Mouse (Mus musculus): Measurements from ENCODE around the gene Dtd1. TPM values are rescaled to one million over a fixed set of nuclear protein-coding genes. Genes with fewer than 3 reads are reported as not detected.

The Dtd1 gene
- total RNA-seq, 2 experiments from 2014 or later, result 17.4 to 18.1 TPM

GRCm38 (mm10) chr2:144764116-144764788 lies 164.6 kb downstream of the Dtd1 start:
- no peak for DNase-seq (ENCODE audit: low spot score in 2 of 2)

- DNase-seq (ENCODE audit: low spot score in 2 of 2), result no peak
Measured at GRCm38 (mm10) chr2:144765219-144765618, 165.5 kb downstream of the Dtd1 start.

- no peak for DNase-seq (ENCODE audit: low spot score in 2 of 2)
Measured at GRCm38 (mm10) chr2:144768375-144769117, 168.8 kb downstream of the Dtd1 start.

GRCm38 (mm10) chr2:144769118-144769496 lies 169.4 kb downstream of the Dtd1 start:
- DNase-seq (ENCODE audit: low spot score in 2 of 2), result no peak

- DNase-seq (ENCODE audit: low spot score in 2 of 2), result no peak
Measured at GRCm38 (mm10) chr2:144769556-144769955, 169.9 kb downstream of the Dtd1 start.

GRCm38 (mm10) chr2:144770452-144770941 lies 170.8 kb downstream of the Dtd1 start:
- no peak for DNase-seq (ENCODE audit: low spot score in 2 of 2)

GRCm38 (mm10) chr2:144771841-144772240 lies 172.1 kb downstream of the Dtd1 start:
- DNase-seq (ENCODE audit: low spot score in 2 of 2), result no peak

GRCm38 (mm10) chr2:144774636-144775160 lies 175.0 kb downstream of the Dtd1 start:
- no peak for DNase-seq (ENCODE audit: low spot score in 2 of 2)

GRCm38 (mm10) chr2:144775626-144776025 lies 175.9 kb downstream of the Dtd1 start:
- no peak for DNase-seq (ENCODE audit: low spot score in 2 of 2)

- no peak for DNase-seq (ENCODE audit: low spot score in 2 of 2)
Measured at GRCm38 (mm10) chr2:144779263-144779662, 179.6 kb downstream of the Dtd1 start.

- DNase-seq (ENCODE audit: low spot score in 2 of 2), result no peak
Measured at GRCm38 (mm10) chr2:144780731-144781130, 181.0 kb downstream of the Dtd1 start.

GRCm38 (mm10) chr2:144781871-144782270 lies 182.2 kb downstream of the Dtd1 start:
- DNase-seq (ENCODE audit: low spot score in 2 of 2), result no peak

- DNase-seq (ENCODE audit: low spot score in 2 of 2), result no peak
Measured at GRCm38 (mm10) chr2:144782481-144782880, 182.8 kb downstream of the Dtd1 start.

- no peak for DNase-seq (ENCODE audit: low spot score in 2 of 2)
Measured at GRCm38 (mm10) chr2:144783190-144783589, 183.5 kb downstream of the Dtd1 start.

GRCm38 (mm10) chr2:144783831-144784230 lies 184.1 kb downstream of the Dtd1 start:
- no peak for DNase-seq (ENCODE audit: low spot score in 2 of 2)

- DNase-seq (ENCODE audit: low spot score in 2 of 2), result no peak
Measured at GRCm38 (mm10) chr2:144791671-144792294, 192.1 kb downstream of the Dtd1 start.

GRCm38 (mm10) chr2:144797515-144797914 lies 197.8 kb downstream of the Dtd1 start:
- no peak for DNase-seq (ENCODE audit: low spot score in 2 of 2)

GRCm38 (mm10) chr2:144807766-144808754 lies 208.4 kb downstream of the Dtd1 start:
- no peak for DNase-seq (ENCODE audit: low spot score in 2 of 2)

Measured in adrenal gland, adult 18-20 months (tissue).